Mouse (Mus musculus): ENCODE results near the gene 1700069L16Rik. TPM values are rescaled to one million over a fixed set of nuclear protein-coding genes. Genes with fewer than 3 reads are reported as not detected.

Gene 1700069L16Rik
- polyA plus RNA-seq, 1 experiment from 2014 or later = not detected

GRCm38 (mm10) chr5:113751521-113752157 is 27.1 kb upstream of the 1700069L16Rik start:
- no peak overlapping the region for H3K4me3 ChIP-seq
- H3K27ac ChIP-seq = no peak overlapping the region
- no peak overlapping the region for H3K4me2 ChIP-seq
- H3K4me1 ChIP-seq = peaks cover 12% of the 10 kb centered on the region
- no peak for ATAC-seq (ENCODE audit: borderline replicate concordance, extremely low read depth, low FRiP score, low TSS enrichment)
- no peaks in the 10 kb centered on the region for H3K27me3 ChIP-seq
- no peak overlapping the region for H3K9ac ChIP-seq
- no peaks in the 10 kb centered on the region for H3K9me3 ChIP-seq
- H3K36me3 ChIP-seq = peaks cover 89% of the 10 kb centered on the region
- 87% methylated on average over 9 of the region's 9 CpGs for WGBS

GRCm38 (mm10) chr5:113748556-113749331 is 24.2 kb upstream of the 1700069L16Rik start:
- H3K36me3 ChIP-seq = peaks cover 99% of the 10 kb centered on the region
- no peak for ATAC-seq (ENCODE audit: borderline replicate concordance, extremely low read depth, low FRiP score, low TSS enrichment)
- 91% methylated on average over 13 of the region's 13 CpGs for WGBS
- H3K9ac ChIP-seq = no peak overlapping the region
- no peaks in the 10 kb centered on the region for H3K9me3 ChIP-seq
- no peak overlapping the region for H3K4me3 ChIP-seq
- H3K27ac ChIP-seq = no peak overlapping the region
- no peaks in the 10 kb centered on the region for H3K4me1 ChIP-seq
- H3K4me2 ChIP-seq = no peak overlapping the region
- H3K27me3 ChIP-seq = no peaks in the 10 kb centered on the region

- peaks cover 99% of the 10 kb centered on the region for H3K36me3 ChIP-seq
- H3K4me2 ChIP-seq = no peak overlapping the region
- ATAC-seq (ENCODE audit: borderline replicate concordance, extremely low read depth, low FRiP score, low TSS enrichment) = no peak
- H3K4me3 ChIP-seq = no peak overlapping the region
- H3K9me3 ChIP-seq = no peaks in the 10 kb centered on the region
- H3K27me3 ChIP-seq = no peaks in the 10 kb centered on the region
- 95% methylated on average over 5 of the region's 5 CpGs for WGBS
- H3K27ac ChIP-seq = no peak overlapping the region
- H3K4me1 ChIP-seq = no peaks in the 10 kb centered on the region
- H3K9ac ChIP-seq = no peak overlapping the region
Observed at GRCm38 (mm10) chr5:113747629-113748028, 23.1 kb upstream of the 1700069L16Rik start.

DNA sequence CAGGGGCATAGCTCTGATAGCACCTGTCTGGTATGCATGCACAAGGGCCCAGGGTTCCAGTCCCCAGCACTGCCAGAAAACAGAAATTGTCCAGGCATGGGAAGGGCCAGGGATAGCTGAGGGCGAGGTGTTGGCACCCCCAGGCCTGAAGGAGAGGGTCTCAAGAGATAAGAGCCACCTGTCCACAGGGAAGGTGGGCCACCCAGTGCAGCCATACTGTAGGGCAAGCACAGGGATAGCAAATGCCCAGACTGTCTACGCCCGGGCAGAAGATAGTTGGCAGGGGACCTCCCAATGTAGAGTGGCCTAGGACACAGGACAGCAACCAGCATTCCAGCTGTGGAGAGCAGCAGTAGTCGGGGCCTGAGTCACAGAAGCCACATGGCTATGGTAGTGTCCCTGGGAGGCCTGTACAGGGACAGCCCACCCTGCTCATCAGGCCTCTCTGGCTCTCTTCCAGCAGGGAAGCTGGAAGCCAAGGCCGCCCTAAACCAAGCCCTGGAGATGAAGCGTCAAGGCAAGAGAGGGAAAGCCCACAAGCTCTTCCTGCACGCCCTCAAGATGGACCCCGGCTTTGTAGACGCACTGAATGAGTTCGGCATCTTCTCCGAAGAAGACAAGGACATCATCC is 13.2 kb upstream of the 1700069L16Rik start:
- no peak overlapping the region for H3K4me2 ChIP-seq
- ATAC-seq (ENCODE audit: borderline replicate concordance, extremely low read depth, low FRiP score, low TSS enrichment) = no peak
- 79% methylated on average over 11 of the region's 11 CpGs for WGBS
- H3K36me3 ChIP-seq = peaks cover 47% of the 10 kb centered on the region
- H3K9me3 ChIP-seq = no peaks in the 10 kb centered on the region
- no peak overlapping the region for H3K27ac ChIP-seq
- H3K27me3 ChIP-seq = no peaks in the 10 kb centered on the region
- H3K4me3 ChIP-seq = no peak overlapping the region
- peaks cover 20% of the 10 kb centered on the region for H3K4me1 ChIP-seq
- H3K9ac ChIP-seq = no peak overlapping the region

GRCm38 (mm10) chr5:113736522-113737164 is 12.1 kb upstream of the 1700069L16Rik start:
- Histone ChIP-seq H3K9me3 (no peaks in the 10 kb centered on the region), H3K27ac (peak overlapping the region; percentile 93; the same call in 1 of the 2 replicates), H3K4me2 (peak overlapping the region; percentile 86), H3K9ac (peak overlapping the region; percentile 63), H3K4me1 (peaks cover 20% of the 10 kb centered on the region), H3K4me3 (peak overlapping the region; percentile 68), H3K36me3 (peaks cover 37% of the 10 kb centered on the region), H3K27me3 (no peaks in the 10 kb centered on the region)
- no peak for ATAC-seq (ENCODE audit: borderline replicate concordance, extremely low read depth, low FRiP score, low TSS enrichment)
- WGBS = 38% methylated on average over 15 of the region's 15 CpGs

DNA sequence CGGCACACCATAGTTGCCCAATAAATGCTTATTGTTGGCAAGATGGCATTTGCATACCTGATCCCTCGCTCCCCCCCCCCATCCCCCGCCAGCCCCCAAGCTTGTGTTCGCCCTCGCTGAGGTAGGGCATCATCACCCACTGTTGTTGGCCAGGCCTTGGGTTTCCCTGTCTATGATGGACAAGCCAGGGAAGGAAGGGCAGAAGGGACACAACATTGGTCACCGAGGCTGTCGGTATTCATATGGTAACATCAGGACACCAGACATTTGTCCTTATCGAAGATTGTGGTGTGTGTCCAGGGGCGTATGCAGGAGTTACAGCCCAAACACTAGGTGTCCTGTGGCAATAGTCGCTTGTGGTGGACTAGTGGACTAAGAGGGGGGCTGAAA is 11.5 kb upstream of the 1700069L16Rik start:
- peak overlapping the region; percentile 93 for H3K27ac ChIP-seq
- H3K36me3 ChIP-seq = peaks cover 32% of the 10 kb centered on the region
- H3K4me2 ChIP-seq = peak overlapping the region; percentile 86
- H3K27me3 ChIP-seq = no peaks in the 10 kb centered on the region
- peak overlapping the region; percentile 63 for H3K9ac ChIP-seq
- peaks cover 20% of the 10 kb centered on the region for H3K4me1 ChIP-seq
- no peaks in the 10 kb centered on the region for H3K9me3 ChIP-seq
- peak; percentile 5; the same call in 1 of the 2 replicates for ATAC-seq (ENCODE audit: borderline replicate concordance, extremely low read depth, low FRiP score, low TSS enrichment)
- H3K4me3 ChIP-seq = peak overlapping the region; percentile 68
- 3% methylated on average over 10 of the region's 10 CpGs for WGBS

DNA sequence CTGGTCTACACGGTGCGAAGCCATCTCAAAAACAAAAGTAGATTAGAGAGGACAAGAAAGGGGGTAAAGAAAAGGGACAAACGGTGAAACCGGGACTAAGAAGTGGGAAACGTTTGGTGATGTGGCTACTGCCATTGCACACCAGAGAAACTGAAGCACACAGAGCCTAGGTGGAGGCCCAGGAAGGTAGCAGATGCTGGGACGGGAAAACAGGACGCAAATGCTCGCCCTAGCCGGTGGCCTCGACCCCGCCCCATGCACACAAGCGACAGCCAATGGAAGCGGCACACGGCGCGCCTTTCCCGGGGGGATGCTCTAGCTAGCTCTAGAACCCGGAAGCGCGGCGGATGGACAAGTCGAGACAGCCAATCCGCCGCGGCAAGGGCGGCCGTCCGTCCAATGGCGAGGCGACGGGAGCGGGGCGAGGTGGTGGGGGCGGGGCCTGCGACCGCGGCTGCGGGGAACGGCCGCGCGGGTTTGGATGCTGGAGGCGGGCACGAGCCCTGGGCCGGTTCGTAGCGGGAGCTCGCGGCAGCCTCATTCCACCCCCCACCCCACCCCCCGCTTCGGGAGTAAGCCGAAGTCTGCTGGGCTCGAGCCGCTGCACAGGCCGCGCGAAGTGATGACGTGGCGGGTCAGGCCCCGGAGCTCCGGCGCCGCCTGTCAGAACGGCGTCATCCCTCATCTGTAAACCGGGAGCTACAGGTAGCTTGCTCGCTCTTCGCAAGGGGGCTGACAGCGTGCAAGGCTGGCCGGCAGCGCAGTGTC is 11.0 kb upstream of the 1700069L16Rik start, which contains the start of gene Ficd:
TSS of gene Ficd (plus strand) at position 459 of the 768 bp plus-strand sequence.
- peak within 1 kb of the TSS; percentile 93 for H3K27ac ChIP-seq
- peak; percentile 96 for ATAC-seq (ENCODE audit: borderline replicate concordance, extremely low read depth, low FRiP score, low TSS enrichment)
- peaks cover 20% of the 10 kb centered on the region for H3K4me1 ChIP-seq
- H3K27me3 ChIP-seq = no peaks in the 10 kb centered on the region
- under 1% methylated on average over 71 of the region's 71 CpGs for WGBS
- H3K4me2 ChIP-seq = peak within 1 kb of the TSS; percentile 86
- no peaks in the 10 kb centered on the region for H3K9me3 ChIP-seq
- peak within 1 kb of the TSS; percentile 68 for H3K4me3 ChIP-seq
- peak within 1 kb of the TSS; percentile 63 for H3K9ac ChIP-seq
- H3K36me3 ChIP-seq = peaks cover 26% of the 10 kb centered on the region

DNA sequence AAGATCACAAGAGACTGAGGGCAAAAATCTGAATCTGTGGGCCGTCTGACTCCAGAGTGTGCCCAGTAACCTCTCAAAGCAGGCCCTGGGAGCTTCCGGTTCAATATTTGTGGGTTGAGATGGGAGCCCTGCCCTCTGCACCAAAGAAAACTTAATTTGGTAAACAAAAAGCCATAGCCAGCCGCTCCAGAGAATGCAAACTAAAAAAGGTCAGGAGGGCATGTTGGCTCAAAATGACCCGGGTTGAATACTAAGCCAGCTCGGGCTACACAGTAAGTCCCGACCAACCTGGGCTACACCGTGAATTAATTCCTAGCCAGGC is 10.4 kb upstream of the 1700069L16Rik start:
- peak overlapping the region; percentile 47 for H3K9ac ChIP-seq
- H3K27me3 ChIP-seq = no peaks in the 10 kb centered on the region
- H3K4me2 ChIP-seq = peak overlapping the region; percentile 86
- H3K36me3 ChIP-seq = peaks cover 22% of the 10 kb centered on the region
- peaks cover 20% of the 10 kb centered on the region for H3K4me1 ChIP-seq
- peak; percentile 31; the same call in 1 of the 2 replicates for ATAC-seq (ENCODE audit: borderline replicate concordance, extremely low read depth, low FRiP score, low TSS enrichment)
- no peaks in the 10 kb centered on the region for H3K9me3 ChIP-seq
- peak overlapping the region; percentile 68 for H3K4me3 ChIP-seq
- H3K27ac ChIP-seq = peak overlapping the region; percentile 79
- 23% methylated on average over 7 of the region's 7 CpGs for WGBS

DNA sequence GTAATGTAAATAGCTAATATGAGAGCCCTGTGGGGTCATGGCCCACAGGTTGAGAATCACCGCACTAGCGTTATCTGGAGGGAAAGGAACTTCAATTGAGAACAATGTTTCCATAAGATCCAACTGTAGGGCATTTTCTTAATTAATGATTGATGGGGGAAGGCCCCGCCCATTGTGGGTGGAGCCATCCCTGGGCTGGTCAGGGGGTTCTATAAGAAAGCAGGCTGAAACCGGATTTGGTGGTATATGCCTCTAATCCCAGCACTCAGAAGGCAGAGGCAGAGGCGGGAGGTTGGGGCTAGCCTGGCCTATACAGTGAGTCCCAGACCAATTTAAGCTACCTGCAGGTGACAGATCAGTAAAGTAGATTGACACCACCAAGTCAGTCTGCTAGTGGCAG is 9.8 kb upstream of the 1700069L16Rik start:
- H3K27ac ChIP-seq = no peak overlapping the region
- no peak overlapping the region for H3K4me3 ChIP-seq
- H3K27me3 ChIP-seq = no peaks in the 10 kb centered on the region
- H3K9ac ChIP-seq = no peak overlapping the region
- peaks cover 20% of the 10 kb centered on the region for H3K4me1 ChIP-seq
- 53% methylated on average over 5 of the region's 5 CpGs for WGBS
- H3K4me2 ChIP-seq = no peak overlapping the region
- H3K36me3 ChIP-seq = peaks cover 16% of the 10 kb centered on the region
- H3K9me3 ChIP-seq = no peaks in the 10 kb centered on the region
- ATAC-seq (ENCODE audit: borderline replicate concordance, extremely low read depth, low FRiP score, low TSS enrichment) = no peak

DNA sequence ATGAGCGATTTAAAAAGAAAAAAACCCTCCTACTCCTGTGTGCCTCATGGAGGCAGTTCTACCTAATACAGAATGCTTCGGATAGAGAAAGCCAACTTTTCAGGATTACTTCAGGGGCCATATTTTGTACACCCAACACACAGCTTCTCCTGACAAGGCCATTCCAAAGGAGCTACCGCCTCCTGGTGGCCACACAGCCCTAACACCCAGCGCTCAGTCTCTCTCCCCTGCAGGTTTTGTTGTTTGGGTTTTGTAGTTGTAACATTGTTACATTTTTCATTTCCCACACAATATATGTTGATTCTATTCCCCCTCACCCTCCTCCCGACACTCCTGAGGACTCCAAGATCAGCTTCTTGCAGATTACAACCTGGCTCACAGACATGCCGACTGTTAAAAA is 7.6 kb upstream of the 1700069L16Rik start:
- no peaks in the 10 kb centered on the region for H3K9me3 ChIP-seq
- no peaks in the 10 kb centered on the region for H3K27me3 ChIP-seq
- no peak overlapping the region for H3K4me2 ChIP-seq
- no peaks in the 10 kb centered on the region for H3K36me3 ChIP-seq
- no peak overlapping the region for H3K9ac ChIP-seq
- no peak overlapping the region for H3K4me3 ChIP-seq
- peaks cover 18% of the 10 kb centered on the region for H3K4me1 ChIP-seq
- 18% methylated on average over 6 of the region's 6 CpGs for WGBS
- H3K27ac ChIP-seq = no peak overlapping the region
- ATAC-seq (ENCODE audit: borderline replicate concordance, extremely low read depth, low FRiP score, low TSS enrichment) = no peak

DNA sequence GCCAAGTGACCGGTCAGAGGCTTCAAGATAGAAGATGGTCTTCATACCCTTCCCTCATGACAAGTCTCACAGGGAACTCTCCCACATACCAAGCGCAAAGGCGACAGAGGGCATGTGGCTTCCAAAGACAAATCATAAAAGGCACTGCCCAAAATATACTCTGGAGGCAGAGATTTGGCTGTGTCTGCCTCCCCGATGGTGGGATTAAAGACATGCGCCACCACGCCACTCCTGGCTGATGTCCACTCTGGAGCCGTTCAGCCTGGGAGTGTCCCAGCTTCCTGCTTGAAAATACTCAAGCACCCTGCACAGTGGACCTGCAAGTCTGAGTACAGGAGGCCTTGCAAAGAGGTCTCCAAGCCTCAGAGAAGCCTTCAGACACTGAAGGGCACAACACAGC is 6.6 kb upstream of the 1700069L16Rik start:
- 77% methylated on average over 7 of the region's 7 CpGs for WGBS
- Histone ChIP-seq H3K4me2 (no peak overlapping the region), H3K36me3 (no peaks in the 10 kb centered on the region), H3K27ac (no peak overlapping the region), H3K4me1 (peaks cover 8% of the 10 kb centered on the region), H3K9ac (no peak overlapping the region), H3K27me3 (no peaks in the 10 kb centered on the region), H3K9me3 (no peaks in the 10 kb centered on the region), H3K4me3 (no peak overlapping the region)
- ATAC-seq (ENCODE audit: borderline replicate concordance, extremely low read depth, low FRiP score, low TSS enrichment) = no peak

All from lung, embryonic 15.5 days (tissue).